Mouse (Mus musculus) erythroblast, adult 5-6 weeks (primary cell): ENCODE results near the gene Acaa1a. TPM values are rescaled to one million over a fixed set of nuclear protein-coding genes. Genes with fewer than 3 reads are reported as not detected.
A peak's percentile ranks its signal among the peaks of the same experiment; 100 is the strongest.

Experiments
- ATAC-seq: replicated peaks from 2 replicates; pipeline ENCODE4 v1.8.0; 2016; ENCODE audit warnings: moderate number of reproducible peaks, mild to moderate bottlenecking, moderate TSS enrichment, inconsistent platforms; ENCODE audit not compliant: poor library complexity, low FRiP score, severe bottlenecking
- total RNA-seq, 2 experiments: library from RNA; stranded (forward) in 1 of 2; stranded (reverse) in 1 of 2; fragments of 150-400 nt in 1 of 2; fragments of 200-764, 138-1000 nt in 1 of 2; gene quantifications; 2 replicates each; pipeline versions ENCODE4 v1.2.3 to v1.2.4; 2015 to 2017; ENCODE audit warnings: low replicate concordance in 2 of 2

Acaa1a gene
- total RNA-seq (2015; ENCODE audit: low replicate concordance), result 6.9 and 9.2 TPM in 2 replicates
- 4.1 and 8.1 TPM in 2 replicates for total RNA-seq (2017; ENCODE audit: low replicate concordance)

GRCm38 (mm10) chr9:119339558-119340211 is at the start of gene Acaa1a:
TSS of gene Acaa1a (plus strand) at chr9:119339676.
- peak; percentile 74 for ATAC-seq

DNA sequence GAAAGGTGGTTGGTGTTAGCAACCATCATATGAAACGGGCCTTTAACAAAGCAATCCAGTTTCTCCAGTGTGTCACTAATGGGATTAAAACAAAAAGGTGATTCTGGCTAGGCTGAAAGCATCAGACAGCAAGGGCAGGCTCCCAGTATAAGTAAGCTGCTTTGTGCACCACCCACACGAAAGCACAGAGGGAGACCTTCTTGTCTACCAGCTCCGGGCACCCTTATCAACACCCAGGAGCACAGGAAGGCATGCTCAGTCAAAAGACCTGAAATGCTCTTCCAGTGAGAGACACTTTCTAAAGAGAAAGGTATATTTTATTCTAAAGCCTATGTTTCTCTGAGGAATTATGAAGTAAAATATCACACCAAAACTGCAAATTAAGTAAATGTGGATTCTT is 48.7 kb upstream of the Acaa1a start:
- ATAC-seq, result no peak

DNA sequence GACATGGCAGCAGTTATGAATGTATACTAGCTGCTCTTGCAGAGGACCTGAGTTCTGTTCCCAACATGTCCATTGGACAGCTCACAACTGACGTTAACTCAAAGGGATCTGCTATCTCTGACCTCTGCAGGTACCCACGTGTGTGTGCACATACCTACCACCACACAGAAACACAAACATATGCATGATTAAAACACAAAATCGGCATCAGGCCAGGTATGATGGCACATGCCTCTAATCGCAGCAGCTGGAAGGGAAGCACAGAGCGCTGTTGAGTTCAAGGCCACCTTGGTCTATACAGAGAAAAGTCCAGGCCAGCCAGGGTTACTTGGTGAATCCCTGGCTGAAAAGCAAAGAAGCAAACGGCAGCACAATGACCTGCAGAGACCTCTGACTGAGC is 41.8 kb upstream of the Acaa1a start:
- ATAC-seq, result no peak

DNA sequence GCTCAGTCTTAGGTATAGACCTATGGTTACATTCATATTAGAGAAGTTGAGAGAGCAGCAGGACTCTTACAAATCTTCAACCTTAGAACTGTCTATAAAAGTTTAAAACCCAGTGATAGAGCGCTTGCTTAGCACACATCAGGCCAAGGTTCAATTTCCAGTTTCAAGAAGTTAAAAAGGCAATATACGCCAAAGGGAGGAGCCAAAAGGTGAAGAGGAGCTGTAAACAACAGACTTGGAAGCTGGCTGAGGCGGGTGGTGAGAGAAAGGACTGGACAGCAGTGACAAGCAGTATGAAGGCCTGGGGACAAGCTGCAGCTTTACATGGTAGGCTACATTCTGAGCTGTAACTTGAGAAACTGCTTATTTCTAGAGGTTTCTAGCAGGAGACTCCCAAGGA is 40.9 kb upstream of the Acaa1a start:
- ATAC-seq, result no peak

DNA sequence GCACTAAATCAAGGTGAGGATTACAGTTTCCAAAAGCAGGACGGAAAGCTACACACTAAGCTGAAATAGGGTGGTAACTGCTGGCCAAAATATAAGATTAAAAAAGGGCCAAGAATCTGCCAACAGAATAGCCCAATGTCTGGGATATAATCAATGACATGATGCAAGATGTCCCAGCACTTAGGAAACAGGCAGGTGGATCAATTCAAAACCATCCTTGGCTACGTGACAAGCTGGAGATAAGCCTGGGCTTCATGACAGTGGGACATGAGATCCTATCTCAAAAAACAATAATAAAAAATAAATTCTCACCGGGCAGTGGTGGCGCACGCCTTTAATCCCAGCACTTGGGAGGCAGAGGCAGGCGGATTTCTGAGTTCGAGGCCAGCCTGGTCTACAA is 33.6 kb upstream of the Acaa1a start:
- ATAC-seq, result no peak

DNA sequence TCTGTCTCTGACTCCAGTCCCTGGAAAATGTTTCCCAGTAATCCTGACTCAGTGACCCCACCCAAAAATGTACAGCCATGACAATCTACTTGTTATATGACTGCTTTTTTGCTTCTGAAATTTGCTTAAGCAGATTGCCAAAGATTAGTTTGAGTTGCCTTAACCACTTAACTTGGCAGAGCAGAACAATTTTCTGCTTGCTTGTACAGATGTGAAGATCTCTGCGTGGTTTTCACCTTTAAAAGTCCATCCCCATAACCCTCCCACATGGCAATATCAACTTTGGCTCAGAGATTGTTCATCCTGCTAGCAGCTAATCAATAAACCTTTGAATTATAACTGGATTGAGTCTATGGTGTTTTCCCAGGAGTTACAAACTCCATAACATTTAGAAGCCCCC is 30.4 kb upstream of the Acaa1a start:
- no peak for ATAC-seq

DNA sequence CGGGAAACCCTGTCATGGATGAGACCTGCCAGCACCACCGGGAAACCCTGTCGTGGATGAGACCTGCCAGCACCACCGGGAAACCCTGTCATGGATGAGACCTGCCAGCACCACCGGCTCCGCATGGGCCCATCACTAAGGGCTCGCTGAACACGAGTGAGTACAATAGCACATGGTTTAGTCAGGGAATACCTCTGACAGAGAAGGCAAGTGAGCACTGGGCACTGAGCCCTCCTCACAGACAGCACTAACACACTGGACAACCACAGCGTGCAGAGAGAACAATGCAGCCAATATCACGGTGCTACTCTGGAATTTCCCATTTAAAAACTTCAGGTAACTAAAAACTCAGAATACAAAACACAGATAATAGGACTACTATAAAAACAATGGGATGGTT is 26.4 kb upstream of the Acaa1a start:
- no peak for ATAC-seq

DNA sequence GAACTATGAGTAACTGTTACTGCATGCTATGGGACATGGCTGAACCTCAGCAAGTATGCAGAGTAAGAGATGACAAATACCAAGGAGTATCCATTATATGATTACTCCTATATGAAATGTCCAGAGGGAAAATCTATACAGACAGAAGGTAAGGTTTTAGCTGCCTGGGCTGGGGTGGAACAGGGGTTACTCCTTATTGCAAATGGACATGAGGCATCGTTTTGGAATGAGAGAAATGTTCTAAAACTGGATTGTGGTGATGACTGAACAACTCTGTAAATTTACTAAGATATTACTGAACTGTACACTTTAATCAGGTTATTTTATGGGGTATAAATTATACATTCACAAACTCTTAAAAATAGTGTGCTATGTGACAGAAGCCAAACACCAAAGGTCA is 20.6 kb upstream of the Acaa1a start:
- ATAC-seq, result no peak

- ATAC-seq, result no peak
Observed at GRCm38 (mm10) chr9:119320446-119320845, 19.0 kb upstream of the Acaa1a start.

DNA sequence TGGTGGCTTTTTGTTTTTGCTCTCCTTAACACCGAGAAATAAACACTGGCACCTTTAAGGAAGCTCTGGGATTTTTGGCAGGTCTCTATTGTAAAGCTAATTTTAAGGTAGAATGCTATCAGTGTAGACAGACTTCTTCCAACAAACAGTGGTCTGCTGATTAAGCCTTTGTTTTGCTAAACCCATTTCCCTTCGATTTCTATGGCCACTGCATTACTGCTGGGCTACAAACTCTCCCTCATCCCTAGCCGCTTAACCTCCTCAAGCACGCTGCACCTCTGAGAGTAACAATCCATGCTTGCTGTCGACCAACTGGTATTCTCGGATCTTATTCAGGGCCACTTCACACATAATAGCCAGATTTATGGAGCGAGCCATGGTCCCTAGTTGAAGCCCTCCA is 18.5 kb upstream of the Acaa1a start:
- no peak for ATAC-seq

DNA sequence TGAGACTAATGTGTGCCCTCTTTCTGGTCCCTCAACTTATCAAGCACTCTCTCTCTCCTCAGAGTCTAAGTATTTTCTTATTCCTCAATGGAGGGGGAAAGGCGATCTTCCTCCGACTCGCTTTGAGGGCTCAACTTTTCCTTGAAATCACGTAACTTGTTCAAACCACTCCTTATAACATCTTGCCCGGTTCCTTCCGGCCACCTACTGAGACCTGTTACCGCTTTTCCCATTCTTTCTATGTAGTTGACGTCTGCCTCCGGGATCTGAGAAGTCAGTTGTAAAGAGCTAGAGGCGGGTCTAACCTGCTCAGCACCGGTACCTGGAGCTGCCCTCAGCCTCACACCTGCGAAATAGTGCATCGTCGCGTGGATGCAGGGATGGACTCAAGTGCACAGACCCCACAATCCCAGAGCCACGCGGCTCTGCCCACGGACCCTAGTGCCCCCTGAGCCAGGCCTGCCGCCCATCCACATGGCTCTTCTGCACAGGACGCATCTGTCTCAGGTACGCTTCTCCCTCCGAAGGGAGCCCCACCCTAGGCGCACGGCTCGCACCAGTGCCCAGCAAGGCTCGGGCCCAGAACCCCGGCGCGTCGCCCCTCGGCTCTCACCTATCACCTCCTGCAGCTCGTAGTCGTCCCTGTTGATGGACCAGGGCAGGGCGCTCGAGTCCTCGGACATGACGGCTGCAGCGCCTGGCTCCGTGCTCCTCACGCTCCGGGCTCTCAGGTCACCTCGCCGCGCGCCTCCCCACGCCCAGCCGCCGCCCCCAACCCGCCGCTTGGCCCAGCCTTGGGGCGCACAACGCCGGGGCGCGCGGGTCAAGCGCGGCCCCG is 17.9 kb upstream of the Acaa1a start:
- ATAC-seq, result 0 out of 2 replicates have a peak, but pooled peaks have one; percentile 10

GRCm38 (mm10) chr9:119322289-119323259 is 16.9 kb upstream of the Acaa1a start, which contains the start of gene Oxsr1:
TSS of gene Oxsr1 (minus strand) at chr9:119322427.
- peak; percentile 94 for ATAC-seq

- ATAC-seq, result peak; percentile 37
Observed at GRCm38 (mm10) chr9:119323260-119323645, 16.2 kb upstream of the Acaa1a start.

DNA sequence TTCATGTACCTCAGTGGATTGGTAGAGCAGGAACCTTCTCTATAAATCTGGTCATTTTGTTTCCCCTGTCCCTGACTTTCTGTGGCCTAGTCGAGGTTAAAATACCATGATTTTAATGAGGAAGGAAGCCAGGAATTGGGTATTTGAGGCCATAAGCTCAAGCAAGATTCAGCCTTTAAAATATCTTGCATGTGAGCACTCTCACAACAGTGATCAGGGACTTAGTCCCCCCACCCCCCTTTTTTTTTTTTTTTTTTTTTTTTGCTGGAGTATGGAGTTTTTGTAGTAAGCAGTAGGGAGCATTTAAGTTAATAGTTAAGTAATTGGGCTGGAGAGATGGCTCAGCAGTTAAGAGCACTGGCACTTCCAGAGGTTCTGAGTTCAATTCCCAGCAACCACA is 15.3 kb upstream of the Acaa1a start:
- ATAC-seq, result no peak

DNA sequence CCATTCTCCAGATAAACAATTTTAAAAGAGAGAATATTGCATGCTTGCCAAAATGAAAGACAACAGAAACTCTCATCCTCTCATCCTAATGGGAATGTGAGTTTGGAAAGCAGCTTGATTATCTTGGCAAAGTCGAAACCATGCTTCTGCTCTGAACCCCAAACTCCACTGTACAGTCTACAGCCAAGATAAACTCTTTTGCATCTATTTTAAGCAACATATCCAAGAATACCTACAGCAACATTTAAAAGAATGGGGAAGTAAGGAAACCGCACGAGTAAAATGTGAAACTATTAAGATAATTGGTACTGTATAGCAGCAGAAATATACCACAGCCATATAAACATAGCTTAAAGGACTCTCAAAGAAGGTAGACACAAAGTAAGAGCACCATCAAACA is 11.0 kb upstream of the Acaa1a start:
- no peak for ATAC-seq

DNA sequence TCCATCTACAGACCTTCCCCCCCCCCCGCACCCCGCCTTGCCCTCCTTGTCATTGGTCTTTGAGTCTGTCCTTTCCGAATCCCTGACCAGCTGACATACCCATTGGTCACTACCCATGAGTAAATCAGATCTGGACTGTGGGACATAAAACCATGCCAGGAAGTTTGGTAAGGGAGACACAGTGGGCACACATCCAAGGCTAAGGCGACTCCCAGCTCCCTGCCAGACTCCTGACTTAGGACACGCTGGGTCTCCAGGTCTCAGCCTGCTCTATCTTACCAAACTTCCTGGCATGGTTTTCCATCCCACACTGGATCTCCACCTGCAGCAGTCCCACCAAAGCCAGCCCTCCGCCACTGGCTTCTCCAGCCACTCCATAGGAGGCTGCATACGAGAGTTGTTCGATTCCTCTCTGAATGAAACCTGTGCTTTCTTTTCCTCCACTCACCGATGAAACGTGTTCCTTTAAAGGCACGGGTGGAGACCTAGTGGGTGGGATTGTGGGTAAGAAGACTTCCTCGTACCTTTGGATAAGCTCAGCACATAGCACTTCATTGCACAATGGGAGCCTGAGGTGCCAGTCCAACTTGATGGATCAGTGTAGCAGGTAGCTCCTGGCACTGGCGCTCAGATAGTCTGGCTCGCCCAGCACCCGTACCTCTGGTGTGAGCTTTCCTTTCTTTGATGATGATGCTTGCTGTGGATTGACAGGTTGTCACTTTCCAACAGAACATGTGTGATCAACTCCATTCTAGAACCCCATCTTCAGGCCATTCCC is 9.1 kb upstream of the Acaa1a start:
- no peak for ATAC-seq

- no peak for ATAC-seq
Observed at GRCm38 (mm10) chr9:119334324-119334723, 5.2 kb upstream of the Acaa1a start.

DNA sequence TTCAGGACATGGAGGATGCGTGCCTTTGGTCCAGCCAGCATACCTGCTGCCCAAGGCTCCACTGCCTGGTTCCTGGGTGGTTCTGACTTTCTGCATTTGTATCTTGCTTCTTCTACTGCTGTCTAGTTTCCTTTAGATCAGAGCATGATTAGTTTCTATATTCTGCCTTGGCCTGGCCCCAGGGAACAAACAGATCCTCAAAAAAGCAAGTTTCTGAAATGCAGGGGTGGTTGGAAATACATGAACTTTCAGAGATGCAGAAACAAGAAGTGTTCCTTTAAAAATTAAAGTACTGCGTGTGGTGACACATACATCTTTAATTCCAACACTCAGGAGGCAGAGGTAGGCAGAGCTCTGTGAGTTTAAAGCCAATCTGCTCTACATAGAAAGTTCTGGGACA is 4.6 kb upstream of the Acaa1a start:
- no peak for ATAC-seq

DNA sequence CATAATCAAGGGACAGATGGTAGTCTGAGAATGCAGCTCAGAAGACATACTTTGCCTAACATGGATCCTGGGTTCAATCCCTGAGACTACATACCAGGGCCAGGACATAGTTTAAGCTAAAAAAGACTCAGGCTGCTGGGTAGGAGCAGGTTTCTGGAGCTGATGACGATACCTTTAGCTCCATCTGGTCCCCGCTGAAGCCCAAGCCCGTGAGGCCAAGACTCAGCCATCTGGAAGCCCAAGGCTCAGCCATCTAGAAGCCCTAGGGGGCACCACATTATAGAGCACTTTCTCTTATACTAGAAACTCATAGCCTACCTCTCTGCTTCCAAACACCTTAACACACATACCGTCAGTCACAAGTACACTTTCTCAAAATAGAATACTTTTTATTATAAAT is 3.9 kb upstream of the Acaa1a start:
- ATAC-seq, result no peak
